Mouse (Mus musculus) bone marrow, adult 2 months (tissue): ENCODE results near the gene Grm6.

Experiments used
- CTCF ChIP-seq: fragments of 200-500 bp; IDR thresholded peaks from 2 replicates; pipeline ENCODE4 v1.5.1; 2011; ENCODE audit warnings: low read length, control low read depth; ENCODE audit not compliant: control insufficient read depth, insufficient read depth
- POLR2A ChIP-seq: fragments of 200-500 bp; IDR thresholded peaks from 2 replicates; pipeline ENCODE4 v1.6.1; 2011; ENCODE audit warnings: low read depth, mild to moderate bottlenecking, control low read depth, low read length, borderline replicate concordance; ENCODE audit not compliant: control insufficient read depth

DNA sequence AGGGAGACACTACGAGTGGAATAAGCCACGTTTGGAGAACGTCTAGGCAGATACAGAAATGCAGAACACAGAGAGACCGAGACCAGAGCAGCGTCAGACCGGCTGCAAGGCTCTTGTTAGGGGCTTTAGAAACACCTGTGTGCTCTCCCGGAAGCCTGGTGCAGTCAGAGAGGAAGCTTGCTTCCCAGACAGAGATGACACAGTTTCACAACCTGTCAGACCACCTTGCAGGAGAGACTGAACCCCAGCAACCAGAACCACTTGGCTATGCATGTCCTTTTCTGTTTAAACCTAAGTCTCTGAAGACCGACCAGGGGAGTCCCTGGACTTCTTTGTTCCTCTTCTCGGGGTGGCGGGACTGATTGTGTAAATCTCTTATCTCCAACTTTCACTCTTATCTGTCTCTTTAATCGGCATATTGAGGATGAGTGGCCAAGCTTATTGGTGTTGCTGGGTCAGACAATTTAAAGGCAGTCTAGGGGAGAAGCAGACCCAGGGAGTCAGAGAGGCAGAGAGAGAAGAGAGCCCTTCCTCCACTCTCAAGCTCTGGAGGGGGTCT, at the start of gene Grm6:
- TF ChIP-seq CTCF = no peak
- TF ChIP-seq POLR2A = no peak
